Mouse (Mus musculus) cerebellum, adult 11 months (tissue): ENCODE measurements around the gene Natd1.

ENCODE experiments used
- DNase-seq: peaks from one replicate; pipeline ENCODE4 v3.0.0; 2022

The Natd1 gene

DNA sequence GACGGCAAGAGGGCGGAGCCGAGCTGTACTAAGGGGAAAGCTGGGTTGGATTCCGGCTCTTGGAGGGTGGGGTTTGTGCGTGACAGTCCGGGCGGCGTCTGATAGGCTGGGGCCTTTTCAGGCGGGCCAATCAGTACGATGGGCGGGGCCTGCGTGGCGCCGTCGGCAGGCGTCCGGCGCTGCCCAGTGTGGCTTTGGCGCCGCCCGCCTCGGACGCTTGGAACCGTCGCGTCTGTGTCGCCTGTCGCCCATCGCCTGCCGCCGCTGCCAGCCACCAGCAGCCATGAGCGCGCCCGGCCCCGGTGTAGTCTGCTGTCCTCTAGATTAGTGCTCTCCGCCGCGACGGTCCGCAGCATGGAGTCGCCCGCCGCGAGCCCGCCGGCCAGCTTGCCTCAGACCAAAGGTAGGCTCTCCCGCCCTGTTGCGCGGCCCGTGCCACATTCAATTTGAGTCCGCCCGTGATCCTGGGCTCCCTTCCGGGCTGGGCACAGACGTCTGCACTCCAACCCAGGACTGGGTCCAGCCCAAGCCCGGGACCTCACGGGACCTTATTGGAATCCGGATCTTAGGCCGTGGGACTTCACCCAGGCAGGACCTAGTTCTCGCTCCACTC lies 17.4 kb upstream of the Natd1 start, which contains the start of gene Map2k3:
TSS of gene Map2k3 (plus strand) at position 165 of the 613 bp plus-strand sequence.
- DNase-seq = peak; percentile 96

DNA sequence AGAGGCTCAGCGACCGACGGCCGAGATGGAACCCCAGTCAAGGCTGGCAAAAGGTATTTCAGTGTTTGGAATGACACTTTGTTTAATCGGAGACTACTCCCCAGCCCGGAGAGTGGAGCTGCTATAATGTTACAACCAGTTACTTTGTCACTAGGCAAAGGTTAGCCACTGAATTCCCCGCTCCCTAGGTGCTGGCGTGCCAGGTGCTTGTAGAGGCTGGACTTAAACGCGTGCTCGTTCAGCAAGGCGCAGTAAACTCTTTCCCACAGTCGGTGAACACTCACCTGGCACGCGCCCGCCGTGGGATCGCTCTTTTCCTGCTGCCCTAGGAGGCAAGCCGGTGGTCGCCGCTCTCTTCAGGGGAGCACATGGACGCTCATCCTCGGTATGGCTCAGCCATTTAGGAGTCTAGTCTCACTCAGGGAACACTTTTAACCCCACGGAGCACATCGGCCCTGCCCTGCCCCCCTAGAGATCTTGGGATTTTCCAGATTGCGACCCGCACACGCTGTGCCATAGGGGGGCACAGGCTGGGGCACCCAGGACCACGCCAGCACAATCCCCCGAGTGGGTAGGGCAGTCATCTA lies 16.8 kb upstream of the Natd1 start:
- peak; percentile 44 for DNase-seq

DNA sequence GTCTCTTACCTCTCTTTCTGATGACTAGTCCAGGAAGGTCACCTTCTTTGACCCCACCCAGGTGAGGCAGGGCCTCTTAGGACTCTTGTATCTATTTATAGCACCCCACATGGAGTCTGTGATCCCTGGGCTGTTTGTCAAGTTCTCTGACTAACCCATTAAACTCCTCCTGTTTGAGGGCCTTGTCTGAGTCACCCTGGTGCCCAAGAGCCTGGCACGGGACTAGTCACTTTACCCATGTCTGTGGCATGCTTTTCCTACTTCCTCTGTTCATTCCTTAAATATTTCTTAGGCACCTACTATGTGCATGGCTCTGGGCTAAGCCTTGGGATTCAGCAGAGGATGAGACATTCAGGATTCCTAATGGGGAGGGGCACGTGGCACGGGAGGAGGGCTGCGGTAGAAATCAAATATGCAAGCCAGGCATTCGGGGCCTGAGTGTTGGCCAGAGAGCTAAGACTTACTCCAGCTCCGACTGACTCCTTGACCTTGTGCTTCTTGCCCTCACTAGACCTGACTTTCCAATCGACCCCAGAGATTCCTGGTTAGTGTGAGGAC lies 16.3 kb upstream of the Natd1 start:
- no peak for DNase-seq

DNA sequence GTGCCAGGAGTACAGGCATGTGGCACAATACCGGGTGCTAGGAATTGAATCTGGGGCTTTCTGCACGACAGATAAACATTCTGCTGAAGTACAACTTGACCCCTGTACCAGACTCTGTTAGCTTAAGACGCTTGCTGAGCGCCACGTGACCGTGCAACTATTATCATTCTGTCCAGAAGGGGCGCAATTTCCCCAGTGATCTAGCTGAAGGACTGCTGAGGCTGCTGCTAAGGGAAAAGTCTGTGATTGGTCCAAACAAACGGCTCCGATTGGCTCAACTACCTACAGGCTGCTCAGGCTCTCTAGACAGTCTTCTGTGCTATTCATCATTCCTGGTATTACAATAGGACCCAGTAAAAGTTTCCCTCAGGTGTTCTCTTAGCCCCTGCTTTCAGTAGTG lies 12.7 kb upstream of the Natd1 start:
- peak; percentile 86 for DNase-seq

DNA sequence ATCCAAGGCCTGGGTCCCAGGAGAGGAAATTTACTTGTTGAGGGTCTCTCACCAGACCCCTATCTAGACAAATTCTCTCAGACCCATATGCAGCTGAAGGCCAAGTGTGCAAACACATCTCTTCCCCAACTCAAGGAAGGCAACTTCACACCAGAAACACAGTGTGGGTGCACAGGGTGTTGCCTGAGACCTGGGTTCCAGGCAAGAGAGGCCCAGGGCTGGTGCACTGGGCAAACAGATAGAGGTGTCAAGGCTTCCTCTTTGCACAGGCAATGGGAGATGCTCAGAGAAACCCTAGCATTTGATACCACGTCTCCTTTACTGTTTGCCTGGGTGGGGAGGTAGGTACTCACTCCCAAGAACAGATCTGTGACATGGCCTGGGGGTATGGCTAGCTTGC lies 10.4 kb upstream of the Natd1 start:
- DNase-seq = no peak

DNA sequence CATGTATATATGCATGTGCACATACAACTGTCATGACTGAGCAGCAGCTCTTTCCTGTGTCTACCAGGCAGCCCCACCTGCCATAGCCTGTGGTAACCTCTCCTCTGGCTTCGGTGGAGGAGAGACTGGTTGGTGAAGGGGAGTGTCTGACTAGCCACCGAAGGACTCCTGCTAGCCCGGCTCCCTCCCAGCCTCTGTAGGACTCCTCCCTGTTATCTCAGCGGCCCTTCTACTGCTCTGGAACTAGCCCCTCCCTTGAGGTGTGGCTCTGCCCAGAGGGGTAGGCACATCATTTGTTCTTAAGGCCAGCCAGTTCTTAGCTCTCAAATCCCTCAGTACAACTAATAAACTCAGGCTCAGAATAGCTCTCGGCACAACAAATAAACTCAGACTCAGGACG lies 9.9 kb upstream of the Natd1 start:
- no peak for DNase-seq

DNA sequence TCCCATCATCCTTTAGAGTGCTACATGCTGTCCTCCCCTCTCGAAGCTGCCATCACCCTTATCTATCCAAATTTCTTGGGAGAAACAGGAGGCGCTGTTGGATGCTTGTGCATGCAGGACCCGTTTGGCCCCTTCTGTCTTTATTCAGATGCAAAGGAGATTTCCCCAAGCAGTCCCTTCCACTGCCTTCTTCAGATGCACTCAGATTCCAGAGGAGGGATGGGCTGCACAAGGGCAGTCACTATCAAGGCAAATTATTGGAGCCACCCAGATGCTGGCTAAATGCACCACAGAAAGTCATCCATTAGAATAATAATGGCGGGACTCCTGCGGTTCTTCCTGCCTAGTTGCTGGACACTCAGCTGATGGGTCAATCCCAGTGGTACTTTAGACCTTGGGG lies 8.4 kb upstream of the Natd1 start:
- no peak for DNase-seq

DNA sequence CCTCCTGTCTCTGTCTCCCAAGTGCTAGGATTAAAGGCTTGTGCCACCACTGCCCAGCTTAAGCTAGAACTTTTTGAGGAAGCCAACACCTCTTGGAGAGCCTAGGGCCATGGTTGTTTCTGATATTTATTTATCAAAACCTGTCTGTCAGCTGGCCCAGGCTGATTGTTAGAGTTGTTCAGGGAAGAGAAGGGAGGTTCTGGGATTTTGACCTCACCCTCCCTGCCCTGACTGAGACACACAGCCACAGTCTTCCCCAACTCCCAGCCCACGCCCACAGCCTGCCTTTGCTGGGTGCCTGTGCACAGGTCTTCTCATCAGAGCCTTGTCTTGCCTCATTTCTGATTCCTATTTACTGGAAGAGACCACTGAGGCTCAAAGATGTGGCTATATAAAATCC lies 7.6 kb upstream of the Natd1 start:
- no peak for DNase-seq

DNA sequence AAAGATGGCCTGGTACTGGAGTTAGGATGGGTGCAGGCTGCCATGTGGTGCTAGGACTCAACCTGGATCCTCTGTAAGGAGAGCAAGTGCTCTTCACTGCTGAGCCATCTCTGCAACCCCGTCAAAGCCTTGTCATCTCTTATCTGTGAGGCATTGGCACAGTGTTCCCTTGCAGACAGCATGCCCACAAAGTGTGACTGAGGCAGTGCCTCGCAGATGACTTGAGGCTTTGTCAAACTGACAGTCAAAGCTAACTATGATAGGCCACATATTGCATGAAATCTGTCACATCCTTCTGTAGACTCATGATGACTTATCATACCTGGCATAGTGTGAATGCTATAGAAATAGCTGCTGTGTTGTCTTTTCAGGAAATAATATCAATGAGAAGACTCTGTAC lies 5.5 kb upstream of the Natd1 start:
- no peak for DNase-seq

DNA sequence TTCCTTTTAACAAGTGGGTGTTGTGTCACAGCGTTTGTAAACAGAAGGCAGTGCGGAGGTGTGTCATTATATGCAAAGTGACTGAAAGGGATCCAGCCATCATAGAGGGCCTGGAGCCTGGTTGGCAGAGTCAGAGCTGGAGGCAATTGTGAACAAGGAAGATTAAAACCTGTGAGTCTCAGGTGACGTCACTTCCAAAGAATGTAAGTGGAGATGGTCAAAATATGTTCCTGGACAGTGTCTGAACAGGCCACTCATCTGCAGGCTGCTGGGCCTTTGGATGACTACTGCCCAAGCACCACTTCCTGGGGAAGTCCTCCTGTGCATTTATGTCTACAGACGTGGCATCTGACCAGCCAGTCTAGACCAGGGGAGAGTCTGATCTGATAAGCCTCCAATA lies 651 bp upstream of the Natd1 start:
- DNase-seq = no peak

DNA sequence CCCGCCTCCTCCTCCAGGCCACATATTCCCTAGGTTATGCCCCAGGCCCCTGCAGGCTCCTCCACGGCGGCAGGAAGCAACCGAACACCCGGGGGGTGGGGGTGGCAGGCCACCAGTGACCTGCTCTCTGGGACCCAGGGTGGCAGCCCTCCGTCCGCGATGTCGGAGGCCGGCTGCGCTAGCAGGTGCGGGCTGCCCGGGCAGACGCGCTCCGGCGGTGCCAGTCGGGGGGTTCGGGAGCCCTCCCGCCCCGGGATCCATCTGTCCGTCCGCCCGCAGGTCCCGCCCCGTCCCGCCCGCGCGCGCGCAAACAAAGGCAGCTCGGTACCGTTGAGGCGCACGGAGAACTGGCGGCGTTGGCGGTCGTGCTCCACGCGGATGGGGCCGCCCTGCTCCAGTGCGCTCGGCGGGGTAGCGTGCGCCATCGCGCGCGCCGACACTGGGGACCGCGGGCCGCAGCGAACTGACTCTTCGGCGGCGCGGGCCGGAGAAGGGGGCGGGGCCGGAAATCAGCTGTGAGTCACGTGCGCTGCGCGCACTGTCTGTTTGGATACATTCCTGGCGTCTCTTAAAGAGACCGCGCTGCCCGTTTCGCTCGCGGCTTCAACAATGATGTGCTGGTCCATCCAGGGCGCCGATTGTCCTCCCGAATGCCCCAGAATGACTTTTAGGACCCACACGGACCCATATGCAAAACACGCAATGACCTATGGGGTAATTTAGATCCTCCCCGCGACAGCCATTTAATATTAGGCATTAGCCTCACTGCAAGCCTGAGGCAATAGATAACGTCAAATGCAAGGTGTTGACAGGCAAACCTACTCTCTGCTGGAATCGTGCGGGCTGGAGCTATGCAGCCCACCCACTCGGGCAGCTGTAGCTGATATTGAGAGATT lies 1.0 kb downstream of the Natd1 start:
- DNase-seq = peak; percentile 89

DNA sequence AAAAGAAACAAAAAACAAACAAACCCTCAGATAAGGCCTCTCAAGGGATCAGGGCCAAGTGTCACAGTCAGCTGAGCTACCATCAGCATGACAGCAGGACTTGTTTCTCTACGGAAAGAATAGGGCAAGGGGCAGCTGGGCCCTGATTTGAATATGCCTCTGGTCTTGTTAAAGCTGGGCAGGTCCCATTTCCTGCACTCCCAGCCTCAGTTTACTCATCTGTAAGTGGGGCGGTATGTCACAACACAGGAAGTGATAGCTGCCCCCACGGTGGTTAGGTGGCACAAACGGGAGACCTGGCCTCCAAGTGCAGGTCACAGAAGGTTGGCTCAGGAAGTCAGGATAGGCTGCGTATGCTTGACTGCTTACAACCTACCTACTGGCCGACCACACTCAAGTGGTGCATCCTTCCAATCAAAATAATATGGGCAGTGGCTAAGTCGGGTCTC lies 2.0 kb downstream of the Natd1 start:
- DNase-seq = no peak

DNA sequence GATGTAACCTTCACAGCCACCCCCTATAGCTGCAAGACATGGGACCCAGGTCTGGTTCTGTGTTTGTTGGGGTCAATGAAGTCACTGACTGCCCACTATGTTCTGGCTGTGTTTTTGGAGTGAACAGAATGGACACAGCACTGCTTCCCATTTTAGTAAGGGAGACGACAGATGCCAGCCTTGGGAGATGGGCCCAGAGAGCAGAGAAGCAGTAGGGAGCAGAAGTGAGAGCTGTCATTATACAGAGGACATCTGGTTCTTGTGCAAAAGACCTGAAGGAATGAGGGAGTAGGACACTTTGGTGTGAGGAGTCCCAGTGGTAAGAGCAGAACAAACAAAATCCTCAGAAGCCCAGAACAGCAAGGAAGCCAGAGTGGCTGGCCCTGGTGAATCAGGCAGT lies 4.9 kb downstream of the Natd1 start:
- no peak for DNase-seq

DNA sequence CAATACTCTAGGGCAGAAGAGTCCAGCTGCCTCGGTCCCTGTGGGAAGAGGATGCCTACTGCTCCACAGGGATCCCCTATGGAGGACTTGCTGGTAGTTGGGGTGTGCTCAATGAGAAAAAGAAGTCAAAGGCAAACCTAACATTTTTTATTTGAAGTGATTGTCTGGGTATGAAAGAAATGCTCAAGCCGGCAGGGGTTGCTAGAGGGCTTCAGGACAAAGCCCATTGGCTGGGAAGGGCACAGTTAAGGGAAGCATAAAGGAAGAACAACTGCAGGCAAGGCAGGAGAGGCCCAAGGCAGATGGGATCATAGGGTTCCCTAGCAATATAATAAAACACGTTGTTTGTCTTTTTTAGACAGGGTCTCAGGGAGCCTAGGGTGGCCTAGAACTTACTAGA lies 6.5 kb downstream of the Natd1 start:
- DNase-seq = no peak

DNA sequence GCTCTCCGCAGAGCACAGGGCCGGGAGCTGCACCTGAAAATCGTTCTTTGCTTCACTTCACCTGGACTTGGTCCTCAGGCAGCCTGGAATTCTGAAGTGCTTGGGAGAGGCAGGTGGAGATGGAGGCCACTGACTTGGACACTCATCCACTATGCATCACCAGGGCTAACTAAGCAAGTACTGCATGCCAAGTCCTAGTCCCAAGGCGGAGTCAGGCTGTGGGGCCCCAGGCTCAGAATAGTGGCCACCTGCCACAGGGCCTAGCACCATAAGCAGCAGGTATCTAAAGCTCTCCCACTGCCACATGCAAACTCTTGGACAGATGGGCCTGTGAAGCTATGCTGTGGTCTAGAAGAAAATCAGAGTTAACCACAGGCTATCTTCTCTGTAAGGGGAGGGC lies 8.1 kb downstream of the Natd1 start:
- no peak for DNase-seq

DNA sequence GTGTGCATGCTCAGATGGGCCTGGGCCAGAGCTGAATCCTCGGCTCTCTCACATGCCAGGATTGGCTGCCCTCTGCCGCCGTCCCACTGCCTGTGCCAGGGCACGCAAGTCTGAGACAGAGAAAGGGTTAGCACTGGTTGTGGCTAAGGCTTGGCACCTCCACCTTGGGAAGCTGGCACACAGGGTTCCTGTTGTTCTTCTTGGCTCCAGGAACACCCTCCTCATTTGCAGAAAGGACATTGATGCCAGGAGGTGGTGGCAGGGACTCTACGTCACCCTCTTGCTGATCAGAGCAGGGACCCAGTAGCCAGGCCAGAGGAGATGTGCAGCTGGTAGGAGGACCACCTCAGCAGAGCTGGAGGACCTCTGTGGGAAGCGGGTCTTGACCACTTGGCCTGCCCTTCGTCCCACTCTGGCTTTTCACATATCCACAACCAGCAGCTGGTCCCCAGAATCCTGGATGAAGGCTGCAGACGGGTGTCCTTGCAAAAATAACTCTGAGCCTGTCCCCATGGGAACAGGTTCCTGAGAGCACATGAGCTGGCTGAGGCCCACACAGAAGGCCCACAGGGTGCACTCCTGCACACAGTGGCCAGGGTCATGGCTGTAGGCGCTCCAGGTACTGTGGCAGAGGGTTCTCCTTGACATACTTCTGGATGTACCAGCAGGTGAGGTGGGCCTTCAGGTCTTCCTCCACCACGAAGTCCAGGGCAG lies 9.0 kb downstream of the Natd1 start:
- DNase-seq = peak; percentile 49

DNA sequence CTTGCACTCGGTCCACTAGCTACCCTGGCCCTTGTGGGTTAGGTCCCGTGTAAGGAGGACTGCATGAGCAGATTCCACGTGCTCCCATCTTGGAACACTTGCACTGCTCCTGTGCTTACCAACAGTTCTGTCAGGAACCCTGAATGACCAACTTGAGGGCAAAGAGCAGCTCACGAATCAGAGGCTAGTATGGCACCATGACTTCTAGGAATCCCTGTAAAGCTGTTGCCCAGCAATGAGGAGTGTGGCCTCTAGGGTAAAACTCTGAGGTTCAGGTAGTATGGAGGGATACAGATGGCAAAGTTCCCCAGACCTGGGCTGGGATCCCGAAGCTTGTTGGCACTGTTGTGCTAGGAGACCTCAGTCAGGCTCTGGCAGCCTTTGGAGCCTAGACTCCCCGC lies 10.9 kb downstream of the Natd1 start:
- DNase-seq = no peak

DNA sequence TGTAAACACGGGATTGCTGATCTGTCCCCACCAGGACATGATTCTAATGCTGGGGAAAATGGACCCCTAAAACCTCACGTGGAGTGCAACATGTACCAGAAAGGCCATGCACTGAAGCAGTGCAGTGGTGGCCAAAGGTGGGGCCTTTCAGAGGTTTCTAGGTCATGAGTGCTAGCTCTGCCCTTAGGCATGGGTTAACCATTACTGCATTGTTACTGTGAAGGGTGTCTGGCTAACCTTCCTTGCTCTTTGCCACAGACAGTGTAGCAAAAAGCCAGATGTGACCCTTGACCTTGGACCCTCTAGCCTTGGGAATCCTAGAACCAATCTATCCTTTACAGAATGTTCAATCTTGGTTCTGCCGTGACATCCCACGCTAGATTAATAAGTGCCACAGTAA lies 12.1 kb downstream of the Natd1 start:
- DNase-seq = no peak

DNA sequence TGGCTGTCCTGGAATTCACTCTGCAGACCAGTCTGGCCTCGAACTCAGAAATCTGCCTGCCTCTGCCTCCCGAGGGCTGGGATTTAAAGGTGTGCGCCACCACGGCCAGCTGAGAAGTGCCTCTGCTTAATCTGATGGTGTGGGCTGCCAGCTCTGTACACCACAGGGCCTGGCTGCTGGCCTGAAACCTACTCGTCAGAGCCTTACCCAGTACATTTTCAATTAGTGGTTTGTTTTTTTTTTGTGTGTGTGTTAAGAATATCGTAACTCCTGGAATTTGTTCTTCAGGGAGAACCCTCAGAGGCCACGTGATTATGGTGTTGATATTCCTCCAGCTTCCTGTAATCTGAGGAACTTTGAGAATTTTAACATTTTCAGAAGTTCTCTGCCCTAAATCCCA lies 12.5 kb downstream of the Natd1 start:
- DNase-seq = no peak

DNA sequence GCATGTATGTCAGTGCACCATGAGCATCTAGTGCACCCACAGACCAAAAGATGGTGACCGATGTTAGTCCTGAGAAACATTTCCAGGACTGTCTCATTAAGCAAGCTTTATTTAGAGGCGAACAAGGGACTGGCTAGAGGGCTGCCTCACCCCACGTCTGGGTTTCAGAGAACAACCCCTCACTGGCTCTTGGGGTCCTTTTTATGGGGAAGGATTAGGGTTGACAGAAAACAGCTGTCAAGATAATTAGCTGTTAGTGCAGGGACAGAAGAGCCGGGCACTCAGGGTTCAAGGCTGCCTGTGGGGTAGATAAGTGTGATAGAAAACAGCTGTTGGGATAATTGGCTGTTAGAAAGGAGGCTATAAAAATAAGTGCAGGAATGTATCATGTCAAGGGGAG lies 18.6 kb downstream of the Natd1 start:
- DNase-seq = no peak

DNA sequence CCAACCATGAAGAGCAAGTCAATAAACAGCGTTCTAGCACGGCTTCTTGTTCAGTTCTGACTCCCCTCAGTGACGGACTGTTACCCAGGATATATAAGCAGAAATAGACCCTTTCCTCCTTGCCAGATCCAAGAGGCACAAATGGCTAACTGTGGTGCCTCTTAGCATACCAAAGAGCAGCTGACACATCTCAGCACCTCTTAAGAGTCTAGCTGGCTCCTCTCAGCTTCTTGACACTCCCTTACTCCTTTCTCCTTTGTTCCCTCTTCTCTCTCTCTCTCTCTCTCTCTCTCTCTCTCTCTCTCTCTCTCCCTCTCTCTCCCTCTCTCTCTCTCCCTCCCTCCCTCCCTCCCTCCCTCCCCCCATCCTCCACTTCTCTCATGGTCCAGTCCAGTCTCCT lies 23.8 kb downstream of the Natd1 start:
- DNase-seq = no peak

DNA sequence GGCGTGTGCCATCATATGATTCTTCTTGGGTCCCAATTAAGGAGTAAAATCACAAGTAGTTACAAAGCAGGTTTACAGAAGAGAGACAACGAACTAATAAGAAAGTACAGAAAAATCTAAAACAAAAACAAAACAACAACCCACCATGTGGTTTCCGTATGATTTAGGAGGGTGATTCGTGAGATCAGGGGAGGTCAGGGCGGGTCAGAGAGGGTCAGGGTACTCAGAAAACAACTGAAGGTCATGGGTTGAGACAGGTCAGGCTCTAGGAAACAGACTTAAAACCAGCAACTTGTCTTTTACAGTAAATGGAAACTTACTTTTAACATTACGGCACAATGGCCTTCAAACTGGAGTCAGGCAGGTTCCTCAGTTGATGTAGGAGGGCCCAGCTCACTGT lies 24.3 kb downstream of the Natd1 start:
- DNase-seq = no peak

DNA sequence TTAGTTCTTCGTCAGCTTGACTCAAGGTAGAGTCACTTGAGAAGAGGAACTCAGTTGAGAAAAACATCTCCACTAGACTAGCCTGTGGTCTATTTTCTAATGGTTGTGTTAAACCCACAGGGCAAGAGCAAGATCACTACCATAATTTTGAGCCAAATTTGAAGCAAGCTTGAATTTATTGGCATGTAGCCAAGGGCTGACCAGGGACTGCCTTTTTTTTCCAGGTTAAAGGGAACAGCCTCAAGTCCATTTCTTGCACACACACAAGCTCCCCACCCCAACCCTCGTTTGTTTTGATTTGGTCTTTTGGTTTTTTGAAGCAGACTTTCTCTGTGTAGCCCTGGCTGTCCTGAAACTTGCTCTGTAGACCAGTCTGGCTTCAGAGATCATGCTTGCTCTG lies 24.7 kb downstream of the Natd1 start:
- DNase-seq = no peak
